Mouse (Mus musculus) ES-E14 (cell line): ENCODE results near the gene Ankrd28.

ENCODE experiments used
- CHD2 ChIP-seq: IDR thresholded peaks from 2 replicates; pipeline ENCODE4 v1.6.1; 2014; ENCODE audit warnings: mild to moderate bottlenecking, low read depth, low read length, inconsistent platforms
- ZNF384 ChIP-seq: IDR thresholded peaks from 2 replicates; pipeline ENCODE4 v1.6.1; 2012; ENCODE audit warnings: low read depth, low read length, inconsistent platforms

GRCm38 (mm10) chr14:31879456-31879855, 49.0 kb upstream of the Ankrd28 start:
- TF ChIP-seq ZNF384, result no peak
- TF ChIP-seq CHD2, result no peak
